Mouse (Mus musculus) embryonic facial prominence, embryonic 11.5 days (tissue): ENCODE measurements around the gene Csnk2b. TPM values are rescaled to one million over a fixed set of nuclear protein-coding genes. Genes with fewer than 3 reads are reported as not detected.

Source experiments
- ATAC-seq: fragments of 200-750 bp; cut with Nextera tagmentation; replicated peaks from 2 replicates; pipeline ENCODE4 v1.8.0; 2017; ENCODE audit warnings: low read depth; ENCODE audit not compliant: insufficient number of reproducible peaks, low FRiP score, low TSS enrichment
- DNase-seq: peaks from one replicate; pipeline ENCODE4 v3.0.0-alpha.2; 2015; ENCODE audit warnings: low spot score
- H3K27ac ChIP-seq: fragments of 300-500 bp; sonication (generic); replicated peaks from 2 replicates; pipeline ENCODE4 v1.5.1; 2014; ENCODE audit warnings: mild to moderate bottlenecking, low read depth, low read length, control low read depth
- H3K27me3 ChIP-seq: fragments of 300-500 bp; sonication (generic); 2 replicates; pipeline ENCODE4 v1.6.1; 2014; ENCODE audit warnings: mild to moderate bottlenecking, low read length, moderate library complexity, mixed read lengths; ENCODE audit not compliant: control insufficient read depth, insufficient read depth
- H3K36me3 ChIP-seq: fragments of 300-500 bp; sonication (generic); replicated peaks from 2 replicates; pipeline ENCODE4 v1.6.1; 2014; ENCODE audit warnings: low read depth, mild to moderate bottlenecking, low read length, moderate library complexity, mixed read lengths; ENCODE audit not compliant: control insufficient read depth, insufficient read depth
- H3K4me1 ChIP-seq: fragments of 300-500 bp; sonication (generic); 2 replicates; pipeline ENCODE4 v1.6.1; 2014; ENCODE audit warnings: low read length, mixed read lengths; ENCODE audit not compliant: control insufficient read depth, insufficient read depth
- H3K4me2 ChIP-seq: fragments of 300-500 bp; sonication (generic); 2 replicates; pipeline ENCODE4 v1.6.1; 2014; ENCODE audit warnings: low read depth, mild to moderate bottlenecking, control low read depth, low read length, moderate library complexity
- H3K4me3 ChIP-seq: fragments of 300-500 bp; sonication (generic); 2 replicates; pipeline ENCODE4 v1.5.1; 2014; ENCODE audit warnings: low read depth, low read length, control low read depth
- H3K9ac ChIP-seq: fragments of 300-500 bp; sonication (generic); replicated peaks from 2 replicates; pipeline ENCODE4 v1.6.1; 2014; ENCODE audit warnings: mild to moderate bottlenecking, control low read depth, low read length
- H3K9me3 ChIP-seq: fragments of 300-500 bp; sonication (generic); replicated peaks from 2 replicates; pipeline ENCODE4 v1.6.1; 2016; ENCODE audit warnings: mild to moderate bottlenecking, low read length, inconsistent platforms, mixed read lengths; ENCODE audit not compliant: control insufficient read depth
- WGBS: fragments of 180-500 bp; shearing (Covaris S2); extraction: QIAGEN DNeasy Blood & Tissue Kit; methylation state at CpG from one replicate; pipeline ENCODE4 v1.1.7; 2014; 5-methylcytosine and 5-hydroxymethylcytosine counted together
- polyA plus RNA-seq: library from polyadenylated mRNA; unstranded; fragments of >200 nt; fragmentation: Nextera tagmentation; extraction: Ambion mirVana; gene quantifications from 2 replicates; pipeline ENCODE4 v1.2.1, GENCODE M21; 2014

Csnk2b gene
- polyA plus RNA-seq: 273 and 294 TPM in 2 replicates

DNA sequence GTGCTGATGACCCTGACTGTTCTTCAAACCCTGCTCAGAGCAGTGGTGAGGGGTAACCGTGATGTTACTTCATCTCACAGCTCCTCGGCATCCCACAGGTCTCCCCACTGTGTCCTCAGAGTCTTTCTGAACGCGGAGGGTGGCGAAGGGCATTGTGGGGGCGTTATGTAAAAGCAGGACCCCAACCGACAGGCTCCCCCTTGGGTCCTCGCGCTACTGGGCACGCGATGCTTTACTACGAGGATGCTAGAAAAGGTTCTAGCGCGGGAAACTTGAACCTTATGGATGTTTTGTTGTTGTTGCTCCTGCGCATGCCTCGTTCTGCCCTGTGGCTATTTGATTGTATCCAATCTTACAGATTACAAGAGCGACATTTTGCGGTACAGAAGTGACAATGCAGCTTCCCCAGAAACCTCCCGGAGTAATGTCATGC, at the start of gene Csnk2b:
Csnk2b (minus strand) TSS at position 183 of the 433 bp plus-strand sequence.
- Histone ChIP-seq H3K4me2 (peak within 1 kb of the TSS; percentile 92), H3K4me1 (peaks cover 4% of the 10 kb centered on the region; the same call in 1 of the 2 replicates), H3K9ac (peak within 1 kb of the TSS; percentile 83), H3K4me3 (peak within 1 kb of the TSS; percentile 89), H3K36me3 (peaks cover 16% of the 10 kb centered on the region), H3K27me3 (no peaks in the 10 kb centered on the region), H3K9me3 (no peaks in the 10 kb centered on the region), H3K27ac (peak within 1 kb of the TSS; percentile 77)
- WGBS: under 1% methylated on average over 19 of the region's 19 CpGs
- DNase-seq (peak; percentile 76), ATAC-seq (no peak)

DNA sequence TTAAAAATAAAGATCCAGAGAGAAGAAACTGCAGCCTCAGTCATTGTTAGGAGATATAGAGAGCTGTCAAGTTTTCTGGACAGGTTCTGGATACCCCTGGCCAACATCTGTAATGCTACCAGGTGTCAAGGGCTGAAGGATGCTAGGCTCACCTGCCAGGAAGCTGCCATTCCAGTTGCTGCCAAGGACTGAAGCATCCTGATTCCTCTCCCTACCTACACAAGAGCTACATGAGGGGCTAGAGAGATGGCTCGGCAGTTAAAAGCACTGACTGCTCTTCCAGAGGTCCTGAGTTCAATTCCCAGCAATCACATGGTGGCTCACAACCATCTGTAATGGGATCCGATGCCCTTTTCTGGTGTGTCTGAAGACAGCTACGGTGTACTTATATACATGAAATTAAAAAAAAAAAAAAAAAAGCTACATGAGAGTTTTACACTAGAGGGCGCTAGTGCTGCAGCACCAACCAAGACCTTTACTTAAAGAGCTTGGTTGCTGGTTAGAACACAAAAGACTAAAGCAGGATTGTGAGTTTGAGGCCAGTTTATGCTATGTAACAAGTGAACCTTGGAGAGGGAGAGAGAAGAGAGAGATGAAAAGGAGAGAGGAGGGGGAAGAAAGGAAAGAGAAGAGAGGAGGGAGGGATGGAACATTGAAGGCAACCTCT, 46.8 kb upstream of the Csnk2b start:
- no peak overlapping the region for H3K4me2 ChIP-seq
- no peaks in the 10 kb centered on the region for H3K36me3 ChIP-seq
- H3K9me3 ChIP-seq: no peaks in the 10 kb centered on the region
- no peak overlapping the region for H3K27ac ChIP-seq
- H3K4me1 ChIP-seq: no peaks in the 10 kb centered on the region
- no peaks in the 10 kb centered on the region for H3K27me3 ChIP-seq
- peak; percentile 84 for DNase-seq
- 22% methylated on average over 4 of the region's 4 CpGs for WGBS
- ATAC-seq: no peak
- H3K9ac ChIP-seq: no peak overlapping the region
- H3K4me3 ChIP-seq: no peak overlapping the region

- no peak for DNase-seq
- Histone ChIP-seq H3K9me3 (no peaks in the 10 kb centered on the region), H3K4me1 (peaks cover 2% of the 10 kb centered on the region; the same call in 1 of the 2 replicates), H3K27me3 (no peaks in the 10 kb centered on the region), H3K36me3 (no peaks in the 10 kb centered on the region), H3K4me2 (no peak overlapping the region), H3K9ac (no peak overlapping the region), H3K27ac (no peak overlapping the region), H3K4me3 (no peak overlapping the region)
- 84% methylated on average over 7 of the region's 7 CpGs for WGBS
- ATAC-seq: no peak
These were observed 45.9 kb upstream of the Csnk2b start for GRCm38 (mm10) chr17:35167794-35168193.

- DNase-seq (peak; percentile 81), ATAC-seq (0 out of 2 replicates have a peak, but pooled peaks have one; percentile 11)
- peaks cover 2% of the 10 kb centered on the region; the same call in 1 of the 2 replicates for H3K4me1 ChIP-seq
- peak overlapping the region; percentile 36; the same call in 1 of the 2 replicates for H3K4me2 ChIP-seq
- WGBS: 74% methylated on average over 8 of the region's 8 CpGs
- no peaks in the 10 kb centered on the region for H3K9me3 ChIP-seq
- H3K9ac ChIP-seq: peak overlapping the region; percentile 38; the same call in 1 of the 2 replicates
- H3K36me3 ChIP-seq: no peaks in the 10 kb centered on the region; the same call in 1 of the 2 replicates
- H3K4me3 ChIP-seq: no peak overlapping the region
- H3K27me3 ChIP-seq: no peaks in the 10 kb centered on the region
- no peak overlapping the region for H3K27ac ChIP-seq
These were observed 44.6 kb upstream of the Csnk2b start for GRCm38 (mm10) chr17:35166352-35167035.

DNA sequence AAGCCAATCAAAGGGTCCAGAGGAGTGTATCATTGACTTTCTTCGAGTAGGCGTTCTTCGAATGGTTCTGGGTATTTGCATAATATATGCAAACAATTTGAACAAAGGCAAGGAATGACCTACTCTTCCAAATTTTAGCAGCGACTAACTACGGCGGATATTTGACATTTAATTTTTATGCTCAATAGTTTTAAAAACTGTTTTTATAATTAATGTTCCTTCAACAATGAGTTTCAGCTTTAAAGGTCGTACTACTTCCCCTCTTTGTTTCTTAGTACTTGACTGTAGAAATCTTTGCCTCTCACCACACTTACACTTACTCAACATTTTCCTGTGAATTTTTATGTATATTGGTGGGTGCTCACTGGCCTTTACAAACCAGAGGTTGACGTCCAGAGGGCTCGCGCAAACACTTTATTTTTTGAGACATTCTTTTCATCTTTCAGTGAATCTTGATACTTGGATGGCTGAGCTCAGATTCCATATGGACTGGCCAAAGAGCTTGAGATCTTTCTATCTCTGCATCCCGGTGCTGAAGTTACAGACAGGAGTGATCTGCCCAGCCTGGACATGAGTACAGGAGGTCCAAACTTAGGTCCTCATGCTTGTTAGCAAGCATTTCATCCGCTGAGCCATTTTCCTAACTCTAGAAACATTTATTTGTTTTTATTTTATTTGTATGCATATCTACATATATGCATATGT, 43.8 kb upstream of the Csnk2b start:
- Histone ChIP-seq H3K4me2 (peak overlapping the region; percentile 36), H3K36me3 (peaks cover 8% of the 10 kb centered on the region), H3K4me3 (peak overlapping the region; percentile 91), H3K4me1 (peaks cover 2% of the 10 kb centered on the region; the same call in 1 of the 2 replicates), H3K9ac (peak overlapping the region; percentile 39), H3K9me3 (no peaks in the 10 kb centered on the region), H3K27me3 (no peaks in the 10 kb centered on the region), H3K27ac (peak overlapping the region; percentile 80)
- DNase-seq: peak; percentile 21
- 24% methylated on average over 12 of the region's 12 CpGs for WGBS
- ATAC-seq: peak; percentile 82

DNA sequence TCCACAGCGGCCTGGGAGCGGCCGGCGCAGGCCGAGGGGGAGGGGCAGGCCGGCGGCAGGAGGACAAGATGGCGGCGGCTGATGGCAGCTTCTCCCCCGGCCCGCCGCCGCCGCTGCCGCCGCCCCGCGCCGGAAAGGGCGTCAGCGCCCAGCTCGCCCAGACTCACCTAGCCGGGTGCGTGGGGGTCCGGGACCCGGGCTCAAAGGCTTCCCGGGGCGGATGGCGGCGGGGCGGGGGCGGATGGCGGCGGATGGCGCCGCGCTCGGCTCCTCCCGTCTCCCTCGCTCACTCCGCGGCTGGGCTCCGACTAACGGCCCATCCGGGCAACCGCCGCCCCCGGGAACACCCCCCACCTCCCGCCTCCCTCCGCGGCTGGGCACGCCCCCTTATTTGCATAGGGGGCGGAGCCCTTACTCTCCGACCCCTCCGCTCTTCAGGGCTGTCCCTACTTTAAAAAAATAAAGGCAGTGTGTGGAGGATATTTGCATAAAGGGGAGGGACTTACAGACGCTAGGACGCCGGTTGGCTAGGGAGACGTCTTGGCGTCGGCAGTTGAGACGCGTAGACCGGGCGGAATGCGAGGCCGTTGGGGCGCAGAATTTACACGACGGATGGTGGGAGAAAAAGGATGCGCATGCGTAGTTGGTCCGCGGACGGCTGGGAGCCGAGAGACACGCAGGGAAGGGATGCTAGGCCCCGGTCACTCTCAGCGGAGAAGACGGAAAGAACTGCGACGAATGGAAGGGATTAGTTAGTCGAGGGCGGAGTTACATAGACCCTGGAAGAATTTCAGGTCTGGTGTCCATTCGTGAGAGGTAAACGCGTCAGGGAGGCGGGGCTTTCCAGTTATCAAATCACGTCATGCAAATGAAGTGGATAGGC, 43.0 kb upstream of the Csnk2b start, which contains the start of gene Prrc2a:
Prrc2a (minus strand) TSS at position 330 of the 883 bp plus-strand sequence.
- Histone ChIP-seq H3K4me3 (peak within 1 kb of the TSS; percentile 91), H3K27me3 (no peaks in the 10 kb centered on the region), H3K9ac (peak within 1 kb of the TSS; percentile 99), H3K4me1 (peaks cover 2% of the 10 kb centered on the region; the same call in 1 of the 2 replicates), H3K9me3 (no peaks in the 10 kb centered on the region), H3K36me3 (peaks cover 16% of the 10 kb centered on the region), H3K4me2 (peak within 1 kb of the TSS; percentile 96), H3K27ac (peak within 1 kb of the TSS; percentile 93)
- ATAC-seq (peak; percentile 89), DNase-seq (peak; percentile 98)
- WGBS: under 1% methylated on average over 53 of the region's 89 CpGs

GRCm38 (mm10) chr17:35164218-35164567, 42.3 kb upstream of the Csnk2b start:
- peak overlapping the region; percentile 99 for H3K9ac ChIP-seq
- H3K9me3 ChIP-seq: no peaks in the 10 kb centered on the region
- no peaks in the 10 kb centered on the region for H3K27me3 ChIP-seq
- H3K4me2 ChIP-seq: peak overlapping the region; percentile 96
- peaks cover 2% of the 10 kb centered on the region; the same call in 1 of the 2 replicates for H3K4me1 ChIP-seq
- WGBS: under 1% methylated on average over 20 of the region's 28 CpGs
- no peak for DNase-seq
- H3K36me3 ChIP-seq: peaks cover 21% of the 10 kb centered on the region
- H3K27ac ChIP-seq: peak overlapping the region; percentile 93
- ATAC-seq: no peak; the same call in 1 of the 2 replicates
- H3K4me3 ChIP-seq: peak overlapping the region; percentile 91
